Mouse (Mus musculus): ENCODE measurements at regions not wholly inside any gene's neighbourhood (a gene's known extent, or its start where the extent isn't known, plus 50 kb on each side); places are given as distances from the start of the nearest gene placed in this dataset.

- WGBS = 18% methylated on average over 8 of the region's 8 CpGs
- peak overlapping the region; percentile 70 for H3K27ac ChIP-seq (ENCODE audit: insufficient read depth, low read length)
- no peaks in the 10 kb centered on the region for H3K27me3 ChIP-seq (ENCODE audit: control insufficient read depth, insufficient read depth, low read length)
- TF ChIP-seq CTCF (IDR thresholded peaks at IDR 0.05; ENCODE audit: borderline replicate concordance, insufficient read depth, low read depth, low read length) = no peak
- TF ChIP-seq POLR2A (IDR thresholded peaks at IDR 0.05; ENCODE audit: borderline replicate concordance, insufficient read depth, low read length) = no peak
- DNase-seq = peak; percentile 85 to 94
- no peak overlapping the region for H3K4me3 ChIP-seq (replicated peaks; ENCODE audit: insufficient read depth, low read depth, low read length)
- peaks cover 20% of the 10 kb centered on the region for H3K4me1 ChIP-seq (ENCODE audit: control insufficient read depth, insufficient read depth, low read length)
These were observed 174.7 kb downstream of the Zfp326 start for GRCm38 (mm10) chr5:106051026-106051425.

GRCm38 (mm10) chr5:106044878-106045585 lies 168.7 kb downstream of the Zfp326 start:
- H3K4me1 ChIP-seq (ENCODE audit: control insufficient read depth, insufficient read depth, low read length) = peaks cover 18% of the 10 kb centered on the region
- 13% methylated on average over 12 of the region's 12 CpGs for WGBS
- no peaks in the 10 kb centered on the region for H3K27me3 ChIP-seq (ENCODE audit: control insufficient read depth, insufficient read depth, low read length)
- DNase-seq = peak; percentile 70 to 83
- H3K4me3 ChIP-seq (replicated peaks; ENCODE audit: insufficient read depth, low read depth, low read length) = no peak overlapping the region
- peak overlapping the region; percentile 68 for H3K27ac ChIP-seq (ENCODE audit: insufficient read depth, low read length)
- no peak for TF ChIP-seq CTCF (IDR thresholded peaks at IDR 0.05; ENCODE audit: borderline replicate concordance, insufficient read depth, low read depth, low read length)
- no peak for TF ChIP-seq POLR2A (IDR thresholded peaks at IDR 0.05; ENCODE audit: borderline replicate concordance, insufficient read depth, low read length)

DNA sequence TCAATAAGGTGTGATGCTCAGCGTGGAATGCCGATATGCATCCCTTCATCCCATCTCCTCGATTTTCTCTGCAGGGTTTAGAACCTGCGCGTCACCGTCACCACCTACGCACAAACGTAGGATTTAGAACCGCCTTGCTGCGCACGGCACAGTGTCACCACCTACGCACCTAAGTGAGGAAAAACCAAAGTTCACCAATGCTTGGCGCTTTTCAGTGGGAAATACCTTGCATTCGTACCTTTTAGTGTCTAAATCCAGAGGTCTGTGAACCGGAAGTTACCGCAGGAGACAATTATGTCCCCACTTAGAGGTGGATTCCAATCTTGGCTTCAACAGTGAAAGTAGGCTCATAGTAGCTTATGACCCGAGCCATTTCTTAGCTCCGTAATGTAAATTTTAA lies 162.0 kb downstream of the Zfp326 start:
- TF ChIP-seq CTCF (IDR thresholded peaks at IDR 0.05; ENCODE audit: borderline replicate concordance, insufficient read depth, low read depth, low read length) (no peak), POLR2A (IDR thresholded peaks at IDR 0.05; ENCODE audit: borderline replicate concordance, insufficient read depth, low read length) (no peak)
- no peak overlapping the region for H3K4me3 ChIP-seq (replicated peaks; ENCODE audit: insufficient read depth, low read depth, low read length)
- DNase-seq = no peak
- H3K27me3 ChIP-seq (ENCODE audit: control insufficient read depth, insufficient read depth, low read length) = no peaks in the 10 kb centered on the region
- 96% methylated on average over 18 of the region's 18 CpGs for WGBS
- H3K27ac ChIP-seq (ENCODE audit: insufficient read depth, low read length) = no peak overlapping the region
- no peaks in the 10 kb centered on the region for H3K4me1 ChIP-seq (ENCODE audit: control insufficient read depth, insufficient read depth, low read length)

- no peak for DNase-seq
- 55% methylated on average over 6 of the region's 6 CpGs for WGBS
- TF ChIP-seq CTCF (IDR thresholded peaks at IDR 0.05; ENCODE audit: borderline replicate concordance, insufficient read depth, low read depth, low read length) (no peak), POLR2A (IDR thresholded peaks at IDR 0.05; ENCODE audit: borderline replicate concordance, insufficient read depth, low read length) (no peak)
- H3K27me3 ChIP-seq (ENCODE audit: control insufficient read depth, insufficient read depth, low read length) = no peaks in the 10 kb centered on the region
- H3K4me1 ChIP-seq (ENCODE audit: control insufficient read depth, insufficient read depth, low read length) = no peaks in the 10 kb centered on the region
- no peak overlapping the region for H3K27ac ChIP-seq (ENCODE audit: insufficient read depth, low read length)
- no peak overlapping the region for H3K4me3 ChIP-seq (replicated peaks; ENCODE audit: insufficient read depth, low read depth, low read length)
These were observed 159.8 kb downstream of the Zfp326 start for GRCm38 (mm10) chr5:106036176-106036575.

DNA sequence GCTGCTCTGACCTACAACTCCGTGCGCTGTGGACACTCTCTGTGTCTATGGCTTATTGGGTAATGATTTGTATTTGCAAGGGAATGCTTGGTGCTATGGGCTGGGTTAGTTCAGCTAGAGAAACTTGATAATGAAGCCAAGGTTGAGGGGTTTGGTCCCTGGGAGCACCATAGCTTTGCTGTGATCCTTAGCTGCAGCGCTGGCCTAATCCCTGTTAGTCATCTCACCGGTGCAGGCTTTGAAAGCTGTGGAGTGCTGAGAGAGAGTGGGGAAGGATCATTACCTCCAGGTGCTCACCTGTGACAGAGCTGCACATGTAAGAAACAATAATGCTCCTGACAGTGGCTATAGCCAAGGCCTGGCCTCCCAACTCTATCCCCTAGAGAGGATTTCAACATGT lies 156.6 kb downstream of the Zfp326 start:
- Histone ChIP-seq H3K27ac (ENCODE audit: insufficient read depth, low read length) (no peak overlapping the region), H3K4me1 (ENCODE audit: control insufficient read depth, insufficient read depth, low read length) (no peaks in the 10 kb centered on the region), H3K27me3 (ENCODE audit: control insufficient read depth, insufficient read depth, low read length) (no peaks in the 10 kb centered on the region), H3K4me3 (replicated peaks; ENCODE audit: insufficient read depth, low read depth, low read length) (no peak overlapping the region)
- no peak for DNase-seq
- WGBS = 93% methylated on average over 4 of the region's 4 CpGs
- no peak for TF ChIP-seq POLR2A (IDR thresholded peaks at IDR 0.05; ENCODE audit: borderline replicate concordance, insufficient read depth, low read length)
- TF ChIP-seq CTCF (IDR thresholded peaks at IDR 0.05; ENCODE audit: borderline replicate concordance, insufficient read depth, low read depth, low read length) = no peak

DNA sequence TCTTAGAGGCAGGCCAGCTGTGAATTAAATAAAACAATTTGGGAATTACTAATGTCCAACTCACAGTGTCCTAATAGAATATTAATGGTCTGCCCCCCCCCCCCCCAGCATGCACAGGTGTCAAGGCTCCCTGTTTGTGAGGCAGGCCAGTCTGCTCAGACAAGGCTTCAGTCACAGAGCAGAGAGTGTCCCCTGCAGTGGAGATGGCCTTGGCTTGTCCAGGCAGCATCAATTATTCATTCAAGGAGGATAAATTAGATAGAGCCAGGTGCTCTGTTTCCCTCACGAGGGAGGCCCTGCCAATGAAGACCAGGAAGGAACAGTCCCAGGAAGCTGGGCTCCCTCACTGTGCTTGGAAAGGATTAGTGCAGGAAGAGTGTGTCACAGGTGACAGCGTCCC lies 150.5 kb downstream of the Zfp326 start:
- WGBS = 21% methylated on average over 2 of the region's 2 CpGs
- H3K4me1 ChIP-seq (ENCODE audit: control insufficient read depth, insufficient read depth, low read length) = peaks cover 5% of the 10 kb centered on the region; the same call in 1 of the 2 replicates
- H3K27me3 ChIP-seq (ENCODE audit: control insufficient read depth, insufficient read depth, low read length) = no peaks in the 10 kb centered on the region
- peak in 1 of 2 experiments; percentile 45 for DNase-seq
- H3K27ac ChIP-seq (ENCODE audit: insufficient read depth, low read length) = no peak overlapping the region
- TF ChIP-seq CTCF (IDR thresholded peaks at IDR 0.05; ENCODE audit: borderline replicate concordance, insufficient read depth, low read depth, low read length) (no peak), POLR2A (IDR thresholded peaks at IDR 0.05; ENCODE audit: borderline replicate concordance, insufficient read depth, low read length) (no peak)
- H3K4me3 ChIP-seq (replicated peaks; ENCODE audit: insufficient read depth, low read depth, low read length) = no peak overlapping the region

DNA sequence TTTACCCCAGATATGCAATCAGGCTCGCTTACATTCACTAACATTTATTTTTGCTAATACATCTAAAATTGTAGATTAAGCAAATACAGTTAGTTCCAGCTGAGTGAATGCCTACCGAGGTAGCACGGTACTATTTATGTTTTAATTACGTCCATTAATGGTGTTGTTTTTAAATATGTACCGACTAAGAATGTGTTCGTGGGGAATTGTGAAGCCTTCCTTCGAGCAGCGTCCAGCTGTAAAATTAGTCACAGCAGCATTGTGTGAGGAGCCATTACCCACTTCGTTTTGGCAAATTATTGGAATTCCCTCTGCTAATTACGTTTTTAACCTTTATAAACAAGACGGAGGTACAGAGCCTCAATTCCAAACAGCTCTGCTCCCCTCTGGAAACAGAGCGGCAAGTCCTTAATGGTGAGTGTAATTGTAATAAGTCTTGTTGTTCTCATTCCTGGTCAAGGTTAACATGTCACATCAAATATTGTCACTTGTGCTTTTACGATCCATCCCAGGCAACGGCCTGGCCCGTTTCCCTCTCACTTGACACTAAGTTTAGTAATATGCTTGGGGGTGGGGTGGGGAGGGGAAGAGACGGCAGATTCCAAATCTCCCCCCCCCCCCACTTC lies 128.0 kb downstream of the Zfp326 start:
- Histone ChIP-seq H3K27me3 (ENCODE audit: control insufficient read depth, insufficient read depth, low read length) (no peaks in the 10 kb centered on the region), H3K27ac (ENCODE audit: insufficient read depth, low read length) (no peak overlapping the region), H3K4me1 (ENCODE audit: control insufficient read depth, insufficient read depth, low read length) (no peaks in the 10 kb centered on the region), H3K4me3 (replicated peaks; ENCODE audit: insufficient read depth, low read depth, low read length) (no peak overlapping the region)
- TF ChIP-seq CTCF (IDR thresholded peaks at IDR 0.05; ENCODE audit: borderline replicate concordance, insufficient read depth, low read depth, low read length) (no peak), POLR2A (IDR thresholded peaks at IDR 0.05; ENCODE audit: borderline replicate concordance, insufficient read depth, low read length) (no peak)
- 75% methylated on average over 16 of the region's 16 CpGs for WGBS
- no peak for DNase-seq

Data from cerebellum, adult 2 months (tissue).